Mouse (Mus musculus): ENCODE measurements around the gene Fzr1. TPM values are rescaled to one million over a fixed set of nuclear protein-coding genes. Genes with fewer than 3 reads are reported as not detected.

Fzr1 gene
- total and polyA plus RNA-seq, 3 experiments, result 20.7 to 115 TPM; not detected in 1

DNA sequence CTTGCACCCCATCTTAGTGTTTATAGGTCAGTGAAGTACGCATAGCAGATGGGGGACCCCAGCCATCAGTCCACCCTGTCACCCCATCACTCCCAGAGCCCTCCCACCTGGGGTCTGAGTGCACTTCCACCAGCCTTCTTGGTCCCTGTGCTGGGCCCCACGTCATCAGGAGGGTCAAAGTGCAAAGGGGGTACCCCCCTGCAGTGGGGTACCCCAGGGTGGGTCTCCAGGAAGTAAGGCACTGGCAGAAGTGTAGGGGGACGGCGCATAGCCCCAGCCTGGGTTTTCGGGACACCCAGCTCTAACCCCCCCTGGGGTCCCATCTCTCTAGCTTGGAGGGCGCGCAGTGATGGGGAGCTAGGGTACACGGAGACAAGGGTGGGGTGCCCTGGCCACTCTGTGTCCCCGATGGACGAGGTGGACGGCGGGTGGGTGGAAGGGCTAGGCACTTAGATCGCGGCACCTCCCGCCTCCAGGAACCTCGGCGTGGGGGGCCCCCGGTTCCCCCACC, 21.5 kb upstream of the Fzr1 start:
- H3K27ac ChIP-seq (ENCODE audit: control insufficient read depth, low read depth, low read length), result no peak overlapping the region
- peaks cover 0 to 3% of the 10 kb centered on the region in 2 experiments; a peak in 2 of 4 replicates for H3K36me3 ChIP-seq (ENCODE audit: control insufficient read depth in 1 of 2, insufficient read depth in 2 of 2, low read length in 2 of 2)
- no peaks in the 10 kb centered on the region for H3K27me3 ChIP-seq (ENCODE audit: control insufficient read depth in 1 of 2, insufficient read depth in 2 of 2, low read length in 2 of 2)
- H3K79me2 ChIP-seq (ENCODE audit: control insufficient read depth, insufficient read depth, low read length, poor library complexity), result no peaks in the 10 kb centered on the region
- no peak overlapping the region for H3K4me3 ChIP-seq (ENCODE audit: control insufficient read depth in 1 of 2, insufficient read depth in 1 of 2, low read depth in 2 of 2, low read length in 2 of 2)
- TF ChIP-seq RAD21 (IDR thresholded peaks at IDR 0.05; ENCODE audit: low read depth, low read length), result no peak
- H3K9me3 ChIP-seq (replicated peaks; ENCODE audit: insufficient read depth, low read length), result no peaks in the 10 kb centered on the region
- peaks cover 0 to 3% of the 10 kb centered on the region in 2 experiments; a peak in 2 of 4 replicates for H3K4me1 ChIP-seq (ENCODE audit: control insufficient read depth in 1 of 2, insufficient read depth in 2 of 2, low read length in 2 of 2)
- no peak for DNase-seq (ENCODE audit: low read depth, low spot score)
- H3K9ac ChIP-seq (ENCODE audit: control insufficient read depth, low read depth, low read length, poor library complexity, severe bottlenecking), result no peak overlapping the region

- Histone ChIP-seq H3K27me3 (ENCODE audit: control insufficient read depth in 1 of 2, insufficient read depth in 2 of 2, low read length in 2 of 2) (no peaks in the 10 kb centered on the region), H3K4me3 (ENCODE audit: control insufficient read depth in 1 of 2, insufficient read depth in 1 of 2, low read depth in 2 of 2, low read length in 2 of 2) (no peak overlapping the region), H3K4me1 (ENCODE audit: control insufficient read depth in 1 of 2, insufficient read depth in 2 of 2, low read length in 2 of 2) (0 out of 4 replicates have a peak, but pooled peaks cover 0 to 3% of the 10 kb centered on the region in 2 experiments), H3K9me3 (replicated peaks; ENCODE audit: insufficient read depth, low read length) (no peaks in the 10 kb centered on the region), H3K9ac (ENCODE audit: control insufficient read depth, low read depth, low read length, poor library complexity, severe bottlenecking) (no peak overlapping the region), H3K27ac (ENCODE audit: control insufficient read depth, low read depth, low read length) (no peak overlapping the region), H3K36me3 (ENCODE audit: control insufficient read depth in 1 of 2, insufficient read depth in 2 of 2, low read length in 2 of 2) (no peaks in the 10 kb centered on the region), H3K79me2 (ENCODE audit: control insufficient read depth, insufficient read depth, low read length, poor library complexity) (no peaks in the 10 kb centered on the region)
- TF ChIP-seq MEF2A (IDR thresholded peaks at IDR 0.05; ENCODE audit: extremely low read depth, insufficient replicate concordance, low read depth, low read length, poor library complexity, severe bottlenecking) (no peak), BHLHE40 (IDR thresholded peaks at IDR 0.05; ENCODE audit: borderline replicate concordance, low read depth, low read length) (no peak), TCF12 (IDR thresholded peaks at IDR 0.05; ENCODE audit: low read depth, low read length) (no peak), MXI1 (IDR thresholded peaks at IDR 0.05; ENCODE audit: low read depth, low read length) (no peak), NELFE (IDR thresholded peaks at IDR 0.05; ENCODE audit: low read depth, low read length) (no peak), MAZ (IDR thresholded peaks at IDR 0.05; ENCODE audit: low read depth, low read length) (no peak), EP300 (IDR thresholded peaks at IDR 0.05; ENCODE audit: low read depth in 1 of 2, low read length in 2 of 2) (no peak), MAFK (IDR thresholded peaks at IDR 0.05; ENCODE audit: borderline replicate concordance, low read depth, low read length) (no peak), JUND (IDR thresholded peaks at IDR 0.05; ENCODE audit: low read depth, low read length) (no peak), CHD2 (IDR thresholded peaks at IDR 0.05; ENCODE audit: low read length) (no peak), CHD1 (IDR thresholded peaks at IDR 0.05; ENCODE audit: low read depth, low read length) (no peak), ETS1 (IDR thresholded peaks at IDR 0.05; ENCODE audit: low read depth, low read length) (no peak), CTCF (IDR thresholded peaks at IDR 0.05 in 2 of 3, conservative IDR thresholded peaks at IDR 0.05 in 1 of 3; ENCODE audit: control insufficient read depth in 1 of 3, insufficient read depth in 1 of 3, low read depth in 2 of 3, low read length in 3 of 3, poor library complexity in 1 of 3, severe bottlenecking in 1 of 3) (no peak), ZMIZ1 (IDR thresholded peaks at IDR 0.05; ENCODE audit: low read depth, low read length) (no peak), TAL1 (IDR thresholded peaks at IDR 0.05; ENCODE audit: low read length) (no peak), SIN3A (IDR thresholded peaks at IDR 0.05; ENCODE audit: low read length) (no peak), UBTF (IDR thresholded peaks at IDR 0.05; ENCODE audit: borderline replicate concordance, insufficient read depth, low read depth, low read length) (no peak), KAT2A (conservative IDR thresholded peaks at IDR 0.05; ENCODE audit: low read depth, low read length) (no peak)
- no peak for DNase-seq (ENCODE audit: low read depth, low spot score)
Measured at GRCm38 (mm10) chr10:81399296-81399695, 21.0 kb upstream of the Fzr1 start.

All from MEL (cell line).